Mouse (Mus musculus): Measurements from ENCODE around the gene Shmt2. TPM values are rescaled to one million over a fixed set of nuclear protein-coding genes. Genes with fewer than 3 reads are reported as not detected.

Gene Shmt2
- total RNA-seq, 2 experiments from 2014 or later: 43.8 to 44.3 TPM

DNA sequence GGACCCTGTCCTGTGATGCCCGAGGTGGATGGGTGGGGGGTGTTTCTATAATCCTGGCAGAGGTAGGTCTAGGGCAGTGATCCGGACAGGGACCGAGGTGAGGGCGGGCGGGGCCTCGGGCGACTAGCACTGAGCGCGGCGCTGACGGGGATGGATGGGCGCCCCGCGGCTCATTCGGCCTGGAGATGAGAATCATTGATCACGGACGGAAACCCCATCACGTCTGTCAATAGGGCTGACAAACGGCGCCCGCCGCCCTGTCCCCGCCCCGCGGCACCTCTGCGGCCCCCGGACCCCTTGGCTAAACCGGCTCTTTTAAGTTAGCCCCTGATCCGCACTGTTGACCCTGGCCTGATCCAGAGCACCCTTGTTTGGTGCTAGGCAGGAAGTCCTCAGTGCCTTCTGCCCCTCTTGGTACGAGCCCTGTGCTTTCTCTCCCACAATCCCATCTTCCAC, 12.7 kb upstream of the Shmt2 start:
- intact Hi-C loops (cut with DNase I): no loop called here
- no peak for DNase-seq

DNA sequence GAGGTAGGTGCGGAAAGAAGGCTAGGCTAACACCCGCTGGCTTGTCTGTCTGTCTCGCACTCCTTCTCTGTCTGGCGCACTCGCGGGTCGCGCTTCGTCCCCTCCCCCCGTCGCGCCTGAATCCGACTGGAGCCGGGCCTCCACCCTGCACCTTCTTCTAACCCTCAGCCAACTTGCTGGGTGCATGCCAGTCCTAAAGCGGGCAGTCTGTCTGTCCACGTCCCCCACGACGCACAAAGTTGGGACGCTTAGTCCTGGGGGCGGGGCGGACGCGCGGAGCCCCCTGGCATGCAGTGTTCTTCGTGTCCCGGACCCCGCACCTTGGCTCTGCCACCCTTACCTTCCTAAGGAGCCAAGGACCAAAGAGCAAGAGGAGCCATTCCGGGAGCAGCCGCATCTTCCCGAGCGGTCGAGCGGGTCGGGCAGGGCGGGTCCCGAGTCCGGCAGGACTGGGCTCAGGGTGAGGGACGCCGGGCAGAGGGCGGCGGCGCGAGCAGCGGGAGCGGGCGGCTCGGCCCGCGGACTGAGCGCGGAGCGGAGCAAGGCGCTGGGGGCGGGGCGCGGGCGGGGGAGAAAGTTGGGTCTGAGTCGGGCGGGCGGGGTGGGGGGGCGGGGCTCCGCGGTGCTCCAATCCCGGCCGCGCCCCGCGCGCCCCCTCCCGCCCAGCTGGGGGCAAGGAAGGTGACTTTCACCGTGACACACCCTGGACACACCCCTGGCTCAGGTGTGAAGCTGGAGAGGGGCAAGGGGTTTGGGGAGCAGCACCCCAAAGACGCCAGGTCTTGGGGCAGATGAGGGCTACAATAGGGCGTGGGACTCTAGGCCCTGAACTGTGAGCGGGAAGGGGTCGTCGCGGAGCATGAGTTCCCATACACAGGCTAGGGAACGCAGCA, 12.0 kb upstream of the Shmt2 start, which contains the start of gene Nxph4:
Gene Nxph4 (minus strand): TSS at position 524 of the 893 bp plus-strand sequence.
- DNase-seq: peak in 1 of 2 experiments; percentile 29
- intact Hi-C loops (cut with DNase I): no loop called here

DNA sequence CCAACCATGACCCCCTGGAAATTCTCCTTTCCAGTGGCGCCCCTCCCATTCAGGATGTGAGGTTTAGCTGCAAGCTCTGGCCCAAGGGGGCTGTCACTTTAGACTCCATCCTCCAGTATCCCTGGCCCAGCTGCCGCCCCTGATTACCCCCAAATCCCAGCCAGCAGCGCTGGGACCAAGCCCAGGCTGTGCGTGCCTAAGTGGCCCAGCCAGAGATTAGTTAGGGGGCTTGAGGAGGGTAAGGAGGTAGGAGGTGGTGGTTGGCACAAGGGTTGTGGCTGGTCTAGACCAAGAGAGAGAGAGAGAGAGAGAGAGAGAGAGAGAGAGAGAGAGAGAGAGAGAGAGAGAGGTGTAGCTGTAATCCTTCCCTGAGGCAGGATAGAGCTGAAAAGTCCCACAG, 9.3 kb upstream of the Shmt2 start:
- no peak for DNase-seq
- intact Hi-C loops (cut with DNase I): no loop called here

DNA sequence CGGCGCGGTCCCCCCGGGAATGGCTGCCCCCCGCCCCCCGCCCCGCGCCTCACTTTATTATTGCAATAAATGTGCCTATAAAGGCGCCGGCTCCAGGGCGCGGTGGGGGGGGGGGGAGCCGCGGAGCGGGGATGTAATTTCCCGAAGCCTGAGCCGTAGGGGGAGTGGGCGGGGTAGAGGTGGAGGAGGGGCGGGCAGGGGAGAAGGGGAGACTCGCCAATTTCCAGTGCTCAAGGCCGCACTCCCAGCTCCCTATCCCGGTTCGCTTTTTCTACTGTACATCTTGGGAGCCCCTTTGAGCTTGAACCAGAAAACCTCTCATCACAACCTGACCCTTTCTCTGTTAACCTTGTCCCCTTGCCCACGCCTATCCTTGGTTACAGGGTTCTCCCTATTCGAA, 8.7 kb upstream of the Shmt2 start:
- no peak for DNase-seq
- intact Hi-C loops (cut with DNase I): no loop called here

DNA sequence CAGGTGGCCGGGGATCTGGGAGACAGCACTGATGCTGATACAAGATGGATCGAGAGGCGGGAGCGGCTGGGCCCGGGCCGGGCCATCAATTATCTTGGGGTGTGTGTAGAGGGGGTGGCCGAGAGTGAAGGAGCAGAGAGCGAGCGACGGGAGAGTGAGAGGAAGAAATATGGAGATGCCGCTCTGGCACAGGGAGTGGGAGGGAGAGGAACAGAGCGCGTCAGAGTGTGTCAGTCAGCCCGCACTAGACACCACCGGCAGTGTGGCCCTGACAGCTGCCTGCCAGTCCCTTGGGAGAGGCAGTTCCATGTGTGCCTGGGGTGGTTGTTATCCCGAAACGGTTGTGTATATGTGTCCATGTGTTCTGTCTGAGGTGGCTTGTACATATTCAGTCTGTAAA, 5.2 kb upstream of the Shmt2 start:
- no peak for DNase-seq
- intact Hi-C loops (cut with DNase I): no loop called here

DNA sequence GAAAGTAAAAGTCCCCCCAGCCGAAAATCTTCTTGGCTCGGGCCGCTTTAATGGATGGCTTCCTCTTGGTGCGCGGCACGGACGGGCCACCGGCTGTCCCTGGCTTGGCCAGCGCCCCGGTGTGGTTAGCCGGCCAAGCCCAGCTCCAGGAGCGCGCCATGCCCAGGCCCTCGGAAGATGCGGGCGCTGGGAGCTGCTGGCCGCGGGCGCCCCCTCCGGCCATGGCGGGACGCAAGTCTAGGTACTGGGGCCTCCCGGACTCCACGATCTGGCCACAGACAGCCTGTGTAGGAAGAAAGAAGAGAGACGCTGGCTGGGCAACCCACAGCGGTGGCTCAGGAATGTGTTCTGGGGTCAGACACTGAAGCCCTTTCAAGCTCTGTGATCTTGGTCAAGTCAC, 4.4 kb upstream of the Shmt2 start:
- intact Hi-C loops (cut with DNase I): no loop called here
- peak; percentile 50 to 61 for DNase-seq

DNA sequence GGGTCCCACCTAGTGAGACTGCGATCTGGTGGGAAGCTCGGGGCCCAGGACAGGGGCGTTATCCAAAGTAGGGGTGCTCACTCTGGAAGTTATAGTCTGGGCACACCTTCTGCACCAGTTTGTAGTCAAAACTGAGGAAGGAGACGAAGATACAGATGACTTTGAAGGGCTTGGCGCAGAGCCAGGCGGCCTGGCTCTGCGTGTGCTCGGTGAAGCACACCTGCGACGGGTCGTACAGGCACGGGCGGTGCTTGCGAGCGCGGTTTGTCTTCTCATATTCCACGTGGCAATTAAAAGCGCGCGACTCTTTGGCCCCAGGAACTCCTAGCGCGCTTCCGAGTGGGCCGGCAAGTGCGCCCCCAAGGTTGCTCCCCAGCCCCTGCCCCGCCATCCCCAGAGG, 3.8 kb upstream of the Shmt2 start:
- intact Hi-C loops (cut with DNase I): no loop called here
- DNase-seq: no peak

DNA sequence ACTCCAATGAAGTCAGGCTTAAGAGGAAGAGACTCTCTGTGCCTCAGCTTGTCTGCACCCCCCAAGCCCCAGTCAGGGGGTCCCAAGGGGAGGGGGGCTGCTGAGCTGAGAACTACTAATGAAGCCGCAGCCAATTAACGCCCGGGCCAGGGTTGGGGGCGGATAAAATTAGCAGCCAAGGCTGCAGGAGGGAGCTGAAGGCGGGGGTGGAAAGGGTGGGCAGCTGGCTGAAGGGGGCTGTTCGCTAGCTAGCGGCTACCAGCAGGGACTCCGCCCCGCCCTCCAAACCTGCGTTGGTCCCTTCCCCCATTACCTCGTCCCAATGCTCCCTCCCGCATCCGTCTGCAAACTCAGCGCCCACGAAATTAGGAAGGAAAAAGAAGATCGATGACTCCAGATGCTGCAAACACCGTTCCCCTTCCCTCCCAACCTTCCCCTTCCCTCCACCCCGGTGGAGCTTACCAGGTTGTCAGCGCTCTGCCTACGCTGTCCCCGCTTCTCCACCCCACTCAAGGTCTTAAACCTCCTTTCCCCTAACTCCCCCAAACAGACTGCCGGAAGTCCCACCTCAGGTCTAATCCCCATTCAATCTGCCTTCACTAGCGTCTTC, 2.5 kb upstream of the Shmt2 start:
- intact Hi-C loops (cut with DNase I): no loop called here
- DNase-seq: no peak

DNA sequence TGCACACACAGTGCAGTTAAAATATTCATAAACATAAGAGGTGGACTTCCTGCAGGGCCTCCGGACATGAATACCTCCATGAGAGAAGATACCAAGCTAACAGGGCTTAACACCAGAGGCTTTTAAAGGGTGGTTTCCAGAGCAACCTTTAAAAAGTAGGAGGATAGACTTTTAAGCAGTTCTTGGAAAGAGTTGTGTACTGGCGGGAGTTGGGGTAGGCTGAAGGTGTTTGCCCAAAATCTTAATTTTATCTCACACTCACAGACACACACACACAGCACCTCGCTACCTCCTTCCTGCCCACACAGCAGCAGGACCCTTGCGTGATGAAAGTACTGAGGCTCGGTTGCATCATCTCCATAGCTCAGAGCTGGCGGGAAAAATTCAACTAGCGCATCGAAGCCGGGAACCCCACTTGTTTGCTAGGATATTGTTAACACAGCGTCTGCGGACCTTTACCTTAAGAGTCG, 598 bp downstream of the Shmt2 start:
- no peak for DNase-seq
- intact Hi-C loops (cut with DNase I): no loop called here

DNA sequence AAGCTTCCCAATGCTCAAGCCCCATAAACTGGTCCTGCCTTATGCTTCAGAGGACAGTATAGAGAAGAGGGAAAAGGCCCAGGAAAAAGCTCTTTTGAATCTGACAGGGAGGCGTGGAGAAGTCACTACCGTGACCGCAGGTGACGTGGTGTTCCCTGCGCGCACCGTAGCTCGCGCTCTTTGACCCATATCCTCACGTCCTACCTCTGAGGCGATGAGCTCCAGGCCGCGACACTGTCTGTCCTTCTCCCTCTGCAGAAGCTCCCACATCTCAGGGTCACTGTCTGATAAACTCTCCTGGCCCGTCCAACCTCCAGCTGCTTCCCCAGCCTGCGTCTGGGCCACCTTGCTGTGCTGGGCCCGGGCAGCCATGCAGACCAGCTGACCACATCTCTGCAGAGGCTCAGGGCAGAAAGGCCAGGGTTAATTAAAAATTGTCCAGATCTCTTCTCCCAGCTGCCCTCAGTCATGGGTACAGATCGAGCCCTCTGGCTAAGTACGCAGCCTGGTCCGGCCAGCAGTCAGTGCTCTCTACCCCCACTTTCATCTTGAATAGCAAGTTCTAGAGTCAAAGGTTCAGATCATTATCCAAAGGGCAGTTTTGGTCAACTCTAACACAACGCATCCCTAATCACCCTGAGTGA, 1.4 kb downstream of the Shmt2 start:
- no peak for DNase-seq

DNA sequence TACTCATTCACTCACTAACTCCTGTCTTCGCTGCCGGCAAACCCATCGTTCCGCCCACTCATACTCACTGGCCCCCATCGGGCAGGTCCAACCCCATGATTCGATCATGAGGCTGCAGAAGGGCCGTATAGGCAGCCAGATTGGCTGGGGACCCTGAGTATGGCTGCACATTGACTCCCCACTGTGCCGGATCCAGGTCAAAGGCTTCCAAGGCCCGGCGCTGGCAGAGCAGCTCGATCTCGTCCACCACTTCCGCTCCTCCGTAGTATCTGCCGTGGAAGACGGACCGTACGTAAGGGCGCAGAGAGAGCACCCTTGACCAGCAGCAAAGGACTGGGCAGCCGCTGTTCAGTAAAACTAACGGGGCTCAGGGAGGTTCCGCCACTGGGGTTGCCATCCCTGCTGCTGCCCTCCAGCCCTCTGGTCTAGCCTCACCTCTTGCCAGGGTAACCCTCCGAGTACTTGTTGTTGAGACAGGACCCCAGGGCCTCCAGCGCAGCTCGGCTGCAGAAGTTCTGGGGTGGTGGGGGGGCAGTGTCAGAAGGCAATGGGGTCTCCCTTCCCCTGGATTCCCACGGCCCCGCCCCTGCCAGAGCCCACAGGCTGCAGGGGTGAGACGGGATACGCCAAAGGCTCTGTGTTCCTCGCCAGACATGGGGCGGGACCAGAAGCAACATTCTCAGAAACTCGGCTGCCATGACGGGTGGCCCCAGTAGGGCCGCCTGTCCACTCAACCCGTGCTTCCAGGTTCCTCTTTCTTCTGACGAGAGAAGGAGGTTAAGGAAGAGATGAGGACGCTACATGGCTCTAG, 2.1 kb downstream of the Shmt2 start:
- no peak for DNase-seq
- intact Hi-C loops (cut with DNase I): no loop called here

More for the DNA sequence above, 1.4 kb downstream of the Shmt2 start:
- intact Hi-C loops (cut with DNase I): no loop called here

DNA sequence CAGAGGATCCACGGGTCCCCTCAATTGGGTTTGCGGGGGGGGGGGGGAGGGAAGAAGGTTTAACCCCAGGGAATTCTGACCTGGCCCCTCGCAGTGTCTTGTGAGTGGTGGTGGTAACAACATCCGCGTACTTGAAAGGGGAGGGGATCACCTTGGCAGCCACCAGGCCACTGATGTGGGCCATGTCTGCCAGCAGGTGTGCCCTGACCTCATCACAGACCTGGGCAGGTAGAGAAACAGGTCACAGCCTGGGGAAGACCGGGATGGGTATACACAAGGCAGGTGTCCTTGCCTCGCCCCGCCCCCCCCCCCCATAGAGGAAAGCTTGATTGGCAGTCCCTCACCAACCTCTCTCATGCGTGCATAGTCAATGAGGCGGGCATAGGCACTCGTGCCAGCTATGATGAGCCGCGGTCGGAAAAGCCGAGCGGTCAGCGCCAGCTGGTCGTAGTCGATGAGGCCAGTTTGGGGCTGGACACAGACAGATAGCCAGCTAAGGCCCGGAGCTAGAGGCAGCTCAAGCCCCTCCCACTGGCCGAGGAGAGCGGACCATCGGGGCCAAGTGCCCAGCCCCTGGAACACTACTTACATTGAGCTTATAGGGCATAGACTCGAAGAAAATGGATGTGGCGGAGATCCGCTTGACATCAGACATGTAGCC, 3.1 kb downstream of the Shmt2 start:
- intact Hi-C loops (cut with DNase I): no loop called here
- no peak for DNase-seq

DNA sequence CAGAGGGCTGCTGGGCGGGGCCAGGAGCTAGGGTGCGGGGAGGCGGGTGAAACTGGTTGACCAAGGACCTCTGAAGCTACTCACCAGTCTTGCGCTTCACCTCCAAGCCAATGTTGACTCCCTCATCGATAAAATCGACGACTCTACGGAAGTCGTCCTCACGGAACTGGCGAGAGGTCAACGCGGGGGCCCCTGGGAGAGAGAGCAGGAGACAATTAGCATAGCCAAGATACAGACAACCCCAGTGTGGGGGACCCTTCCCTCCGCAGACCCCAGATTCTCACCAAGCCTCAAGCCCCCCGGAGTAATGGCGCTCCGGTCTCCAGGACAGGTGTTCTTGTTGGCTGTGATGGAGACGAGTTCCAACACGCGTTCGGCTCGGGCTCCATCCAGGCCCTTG, 4.3 kb downstream of the Shmt2 start:
- no peak for DNase-seq
- intact Hi-C loops (cut with DNase I): no loop called here

DNA sequence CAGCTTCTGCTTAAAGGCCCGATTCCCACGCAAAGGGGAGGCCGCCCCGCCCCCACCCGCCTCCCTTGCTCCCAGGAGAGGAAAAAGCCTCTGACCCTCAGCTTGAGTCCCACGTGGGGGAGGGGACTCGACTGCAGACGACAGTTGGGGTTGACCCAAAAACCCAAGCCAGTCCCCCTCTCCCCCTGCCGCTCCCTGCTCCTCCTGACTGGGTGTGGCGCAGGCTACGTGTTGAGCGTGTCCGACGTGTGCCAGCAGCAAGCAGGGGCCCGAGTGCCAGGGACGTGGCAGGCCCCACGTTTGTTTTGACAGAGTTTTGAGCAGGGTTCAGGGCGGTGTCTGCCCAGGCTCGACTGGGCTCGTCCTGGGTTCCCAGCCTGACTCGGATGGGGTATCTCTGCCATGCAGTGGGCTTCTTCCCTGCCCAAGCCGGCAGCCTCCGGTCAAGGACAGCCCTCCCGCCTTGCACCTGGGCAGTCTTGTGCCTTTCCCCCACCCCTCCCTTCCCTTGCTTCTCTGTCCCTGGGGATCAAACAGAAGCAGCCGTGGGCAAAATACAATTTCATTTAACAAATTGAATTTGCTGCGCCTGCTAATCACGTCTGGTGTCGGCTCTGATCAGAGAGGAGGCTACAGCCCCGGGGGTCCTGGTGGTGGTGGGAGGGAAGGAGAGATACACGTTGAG, 5.5 kb downstream of the Shmt2 start:
- peak; percentile 39 to 52 for DNase-seq
- intact Hi-C loops (cut with DNase I): no loop called here

DNA sequence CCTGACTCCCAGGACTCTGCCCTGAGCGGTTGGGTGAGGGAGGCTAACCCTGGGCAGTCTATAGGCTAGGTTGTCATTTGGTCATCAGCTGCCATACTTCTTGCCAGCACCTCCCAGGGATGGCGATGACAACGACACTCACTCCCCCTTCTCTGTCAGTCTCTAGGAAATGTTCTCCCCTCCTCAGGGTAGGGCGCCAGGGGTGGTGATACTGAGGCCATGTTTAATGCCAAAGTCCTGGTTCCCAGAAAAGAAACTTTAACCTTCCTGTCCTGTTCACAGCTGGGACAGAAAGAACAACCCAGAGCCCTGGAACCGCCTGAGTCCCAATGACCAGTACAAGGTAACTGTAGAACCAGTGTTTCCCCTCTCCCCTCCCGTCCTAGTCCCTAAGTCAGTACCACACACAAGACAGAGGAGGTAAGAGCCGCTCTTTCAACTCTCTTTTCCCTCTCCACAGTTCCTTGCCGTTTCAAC, 6.2 kb downstream of the Shmt2 start:
- no peak for DNase-seq
- intact Hi-C loops (cut with DNase I): no loop called here

DNA sequence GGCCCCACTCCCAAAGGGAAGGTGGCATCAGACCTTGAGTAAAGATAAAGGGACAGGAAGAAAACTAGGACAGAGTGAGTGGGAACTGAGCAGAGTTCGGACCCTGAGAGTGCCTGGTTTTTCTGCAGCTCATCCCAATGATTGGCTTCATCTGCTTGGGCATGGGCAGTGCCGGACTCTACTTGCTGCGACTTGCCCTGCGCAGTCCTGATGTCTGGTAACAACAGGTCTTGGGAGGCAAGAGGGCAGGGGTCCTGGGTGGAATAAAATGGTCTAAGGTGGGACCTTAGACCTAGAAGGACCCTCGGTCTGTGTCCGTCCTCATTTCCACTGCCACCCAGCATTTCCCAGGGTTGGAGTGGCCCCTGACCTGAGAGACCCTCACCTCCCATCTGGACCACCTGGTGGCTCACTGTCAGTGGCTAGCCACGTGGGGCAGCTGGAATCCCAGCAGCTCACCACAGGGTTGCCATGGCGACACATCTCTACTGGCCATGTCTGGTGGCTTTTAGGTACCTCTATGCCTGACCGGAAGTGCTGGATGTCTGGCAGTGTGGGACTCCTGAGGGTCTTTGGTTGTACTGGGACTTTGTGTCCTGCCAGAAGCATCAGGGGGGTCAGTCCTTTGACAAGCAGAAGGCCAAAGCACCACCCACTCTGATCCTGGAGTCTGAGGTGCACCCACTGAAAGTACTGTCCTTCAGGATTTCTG, 6.8 kb downstream of the Shmt2 start:
- no peak for DNase-seq
- intact Hi-C loops (cut with DNase I): no loop called here

DNA sequence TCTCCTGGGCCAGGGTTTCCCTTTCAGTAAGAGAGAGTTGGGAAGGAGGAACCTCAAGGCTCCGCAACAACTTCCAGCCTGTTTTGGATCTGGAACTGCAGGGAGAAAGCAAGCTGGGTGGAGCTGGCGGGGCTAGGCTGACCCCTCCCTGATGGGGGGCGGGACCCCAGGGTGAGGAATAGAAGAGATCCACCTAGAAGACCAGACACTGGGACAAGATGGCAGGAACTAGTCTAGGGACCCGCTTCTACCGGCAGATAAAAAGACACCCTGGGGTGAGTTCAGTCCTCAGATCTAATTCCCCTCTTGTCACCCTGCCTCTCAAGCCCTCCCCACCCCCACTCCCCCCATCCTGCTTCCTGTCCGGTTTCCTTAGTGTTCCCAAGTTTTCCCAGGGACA, 7.5 kb downstream of the Shmt2 start, which contains the start of gene Ndufa4l2:
Gene Ndufa4l2 (plus strand): TSS at position 204 of the 400 bp plus-strand sequence.
- DNase-seq: peak; percentile 56 to 67
- intact Hi-C loops (cut with DNase I): no loop called here

DNA sequence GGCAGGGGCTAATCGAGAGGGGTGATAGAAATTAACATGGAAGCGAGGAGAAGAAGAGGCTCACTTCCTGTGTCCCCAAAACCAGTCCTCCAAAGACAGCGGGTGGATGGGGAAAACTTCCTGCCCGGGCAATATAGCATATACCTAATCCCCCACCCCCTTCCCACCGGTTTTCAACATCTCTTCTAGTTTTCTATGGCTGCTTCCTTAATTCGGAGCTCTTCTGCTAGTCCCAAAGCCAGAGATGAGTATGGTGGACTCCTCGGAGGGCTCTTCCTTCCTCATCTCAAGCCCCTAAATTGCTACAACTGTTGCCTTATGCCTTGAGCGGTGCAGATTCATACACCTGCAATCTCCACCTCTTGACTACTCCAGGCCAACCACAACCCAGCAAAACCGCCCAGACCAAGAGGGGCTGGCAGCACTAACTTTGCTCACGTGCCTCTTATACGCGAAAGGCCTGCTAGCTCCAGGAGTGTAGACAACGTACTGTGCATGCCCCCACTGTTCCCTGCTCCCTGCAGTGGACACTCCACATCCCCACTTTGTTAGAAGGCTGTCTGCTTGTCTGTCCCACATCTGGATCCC, 8.0 kb downstream of the Shmt2 start:
- intact Hi-C loops (cut with DNase I): no loop called here
- no peak for DNase-seq
